Mouse (Mus musculus) ES-Bruce4 (cell line): Measurements from ENCODE around the gene Themis3.

Experiments
- CTCF ChIP-seq: IDR thresholded peaks from one replicate; pipeline ENCODE4 v1.8.1; 2011; ENCODE audit warnings: low read depth, low read length
- EP300 ChIP-seq: IDR thresholded peaks from 2 replicates; pipeline ENCODE4 v1.6.1; 2011; ENCODE audit warnings: low read depth, low read length; ENCODE audit not compliant: insufficient read depth

- no peak for TF ChIP-seq CTCF
- no peak for TF ChIP-seq EP300
These were observed 30.2 kb downstream of the Themis3 start for GRCm38 (mm10) chr17:66564213-66564612.
